Mouse (Mus musculus): ENCODE data around the gene Nit1.
"Not testable (repeated sequence)": the region's sequence is repeated elsewhere in the genome, so short reads cannot be mapped to it uniquely, and the experiment has no call there.

Gene Nit1

DNA sequence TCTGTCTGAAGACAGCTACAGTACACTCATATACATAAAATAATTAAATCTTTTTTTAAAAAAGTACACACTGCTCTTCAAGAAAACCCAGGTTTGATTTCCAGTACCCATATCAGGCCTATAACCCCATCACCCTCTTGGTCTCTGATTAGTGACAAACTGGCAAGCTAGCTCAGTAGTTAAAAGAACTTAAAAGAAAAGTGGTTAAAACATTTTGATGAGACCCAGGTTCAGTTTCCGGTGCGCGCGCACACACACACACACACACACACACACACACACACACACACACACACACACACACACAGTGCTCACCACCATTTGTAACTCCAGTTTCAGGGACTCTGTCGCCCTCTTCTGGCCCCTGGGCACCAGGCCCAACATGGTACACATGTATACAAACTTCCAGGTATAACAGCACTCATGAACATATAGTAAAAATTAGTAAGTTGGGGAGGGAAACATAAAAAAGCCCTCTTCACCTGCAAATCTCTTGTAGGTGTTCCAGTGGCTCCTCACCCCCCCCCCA, 10.4 kb upstream of the Nit1 start:
- no peak for DNase-seq (ENCODE audit: low read depth, low spot score)

- DNase-seq (ENCODE audit: low read depth, low spot score): no peak
These were observed 3.8 kb upstream of the Nit1 start for GRCm38 (mm10) chr1:171349210-171349609.

DNA sequence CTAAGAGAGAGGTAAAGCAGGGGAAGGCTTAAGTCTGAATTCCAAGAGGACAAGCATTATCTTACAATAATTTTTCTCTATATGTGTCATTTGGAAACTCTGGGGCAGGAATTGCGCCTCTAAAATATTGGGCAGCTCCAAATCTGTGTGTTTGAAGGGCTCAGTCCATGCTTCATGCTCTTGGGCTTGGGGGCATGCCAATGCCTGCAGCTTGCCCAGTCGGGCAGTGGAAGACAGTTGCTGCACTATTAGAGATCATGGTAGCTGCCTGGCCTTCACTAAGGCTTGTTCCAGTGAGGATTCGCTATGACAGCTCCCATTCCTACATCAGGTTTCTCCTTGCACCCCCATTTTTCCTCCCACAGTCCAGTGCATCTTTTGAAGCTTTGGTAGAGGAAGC, 3.2 kb upstream of the Nit1 start:
- DNase-seq (ENCODE audit: low read depth, low spot score): no peak

DNA sequence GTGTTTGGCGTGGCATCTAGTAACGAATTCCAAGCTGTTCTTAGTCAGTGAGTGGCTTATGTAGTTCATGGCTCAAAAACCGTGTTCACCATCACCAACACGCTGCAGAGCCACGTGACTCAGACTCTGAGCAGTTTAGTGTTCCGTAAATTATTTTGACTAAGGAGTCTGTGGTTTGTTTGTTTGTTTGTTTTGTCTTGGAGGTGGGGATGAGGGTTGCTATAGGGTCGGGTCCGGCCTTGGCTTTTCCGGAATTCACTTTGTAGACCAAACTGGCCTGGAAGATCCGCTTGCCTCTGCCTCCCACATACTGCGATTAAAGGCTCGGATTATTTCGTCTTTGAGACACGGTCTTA, 627 bp upstream of the Nit1 start:
- no peak for DNase-seq (ENCODE audit: low read depth, low spot score)

- DNase-seq (ENCODE audit: low read depth, low spot score): no peak
These were observed 731 bp downstream of the Nit1 start for GRCm38 (mm10) chr1:171344715-171345114.

GRCm38 (mm10) chr1:171343922-171344677, 1.3 kb downstream of the Nit1 start:
- DNase-seq (ENCODE audit: low read depth, low spot score): no peak

GRCm38 (mm10) chr1:171342262-171343207, 2.9 kb downstream of the Nit1 start:
- DNase-seq (ENCODE audit: low read depth, low spot score): no peak

DNA sequence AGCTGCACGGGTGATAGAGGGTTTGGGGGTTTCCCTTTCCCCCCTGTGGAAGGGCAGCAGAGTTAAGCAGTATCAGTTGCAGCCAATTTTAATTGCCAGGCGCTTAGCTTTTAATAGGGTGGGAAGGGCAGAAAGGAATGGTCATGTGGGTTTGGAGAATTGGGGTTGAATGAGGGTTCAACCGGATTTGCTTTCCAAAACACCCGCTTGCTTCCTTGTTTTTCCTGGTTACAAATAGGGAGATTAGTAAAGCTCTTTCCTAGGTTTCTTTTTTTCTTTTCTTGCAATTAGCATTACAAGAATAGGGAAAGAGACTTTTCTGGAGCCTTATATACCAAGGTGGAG, 15.3 kb downstream of the Nit1 start:
- no peak for DNase-seq (ENCODE audit: low read depth, low spot score)

DNA sequence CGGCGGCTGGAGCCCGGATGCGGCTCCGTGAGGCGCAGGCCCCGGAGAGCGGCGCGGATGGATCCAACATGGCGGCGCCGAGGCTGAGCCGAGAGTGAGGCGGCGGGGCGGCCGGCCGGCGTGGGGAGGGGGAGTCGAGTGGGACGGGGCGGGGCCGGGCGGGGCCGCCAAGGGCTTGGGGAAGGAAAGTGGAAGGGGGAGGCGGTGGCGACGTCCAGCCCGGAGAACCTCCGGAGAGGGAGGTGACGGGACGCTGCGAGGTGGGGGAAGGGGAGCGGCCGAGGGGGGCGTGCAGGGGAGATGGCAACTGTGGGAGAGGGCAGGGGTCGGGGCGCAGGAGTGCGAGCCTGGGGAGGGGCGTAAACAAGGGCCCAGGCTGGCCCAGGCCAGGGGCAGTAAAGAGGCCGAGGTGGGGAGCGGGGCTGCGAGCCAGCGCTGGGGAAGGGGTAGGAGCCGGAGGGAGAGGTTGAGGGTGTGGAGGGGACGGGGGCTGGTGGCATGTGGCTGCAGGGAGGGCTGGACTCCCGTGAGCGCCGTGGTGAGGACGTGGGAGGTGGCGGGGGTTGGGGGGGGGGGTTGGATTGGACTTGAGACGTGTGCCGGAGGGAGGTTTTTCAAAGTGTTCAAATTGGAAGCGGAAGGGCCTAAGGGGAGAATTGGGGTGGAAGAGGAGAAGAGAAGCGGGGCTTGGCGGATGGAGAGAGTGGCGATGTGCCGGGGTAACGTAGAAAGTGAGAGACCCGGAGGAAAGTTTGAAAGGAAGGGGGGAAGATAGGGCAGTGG, 15.8 kb downstream of the Nit1 start:
- DNase-seq (ENCODE audit: low read depth, low spot score): peak; percentile 79

DNA sequence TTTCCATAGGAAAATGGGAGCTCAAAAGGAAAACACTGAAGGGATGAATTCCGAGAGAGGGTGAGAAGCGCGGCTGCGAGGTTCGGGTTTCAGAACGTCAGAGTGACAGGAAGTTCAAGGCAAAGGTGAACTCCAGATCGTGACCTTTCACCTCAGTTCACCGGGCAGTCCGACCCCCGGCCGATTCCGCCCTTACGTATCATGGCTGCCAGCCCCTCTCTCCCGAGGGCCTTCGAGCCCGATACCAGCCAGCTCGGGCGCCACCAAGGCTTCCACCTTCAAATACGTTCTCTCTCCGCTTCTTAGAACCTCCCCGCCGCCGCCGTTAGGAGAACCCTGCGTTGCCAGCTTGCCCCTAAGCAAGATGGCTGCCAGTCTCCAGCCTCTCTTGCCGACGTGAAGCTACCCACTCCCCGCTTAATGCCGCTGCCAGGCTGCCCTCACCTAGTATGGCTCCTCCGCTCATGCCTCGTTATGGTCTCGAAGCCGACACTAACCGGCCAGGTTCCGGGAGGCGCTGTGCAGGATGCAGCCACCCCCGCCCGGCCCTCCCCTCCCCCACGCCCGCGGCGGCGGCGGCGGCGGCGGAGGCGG, 16.5 kb downstream of the Nit1 start, which contains the start of gene Dedd:
Gene Dedd (plus strand): TSS at position 307 of the 594 bp plus-strand sequence.
- peak; percentile 80 for DNase-seq (ENCODE audit: low read depth, low spot score)

DNA sequence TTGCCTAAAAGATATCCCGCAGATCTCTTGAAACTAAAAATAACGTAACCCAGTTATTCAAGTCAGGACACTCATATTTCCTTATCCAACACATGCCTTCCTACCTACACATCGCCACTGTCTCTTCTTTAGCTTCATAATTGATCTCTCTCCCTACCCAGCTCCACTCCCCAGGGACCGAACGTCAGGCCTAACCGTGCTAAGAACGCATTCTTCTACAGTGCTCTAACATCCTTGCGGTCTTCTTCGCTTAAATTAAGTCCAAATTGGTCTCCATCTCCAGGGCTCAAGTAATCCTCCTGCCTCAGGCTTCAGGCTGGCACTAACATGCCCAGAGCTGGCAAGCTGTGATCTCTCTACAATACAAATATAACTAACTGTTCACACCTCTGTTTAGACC, 17.2 kb downstream of the Nit1 start:
- no peak for DNase-seq (ENCODE audit: low read depth, low spot score)

DNA sequence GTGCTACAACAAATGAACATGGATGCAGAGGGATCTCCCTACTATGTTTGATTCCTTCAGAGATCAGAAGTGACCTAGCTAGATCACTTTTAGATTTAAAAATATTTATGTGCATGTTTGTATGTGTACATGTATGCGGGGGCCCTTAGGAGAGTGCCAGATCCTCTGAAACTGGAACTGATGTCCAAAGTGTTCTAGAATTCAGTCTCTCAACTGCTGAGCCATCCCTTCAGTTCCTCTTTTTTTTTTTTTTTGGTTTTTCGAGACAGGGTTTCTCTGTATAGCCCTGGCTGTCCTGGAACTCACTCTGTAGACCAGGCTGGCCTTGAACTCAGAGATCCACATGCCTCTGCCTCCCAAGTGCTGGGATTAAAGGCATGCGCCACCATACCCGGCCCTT, 18.9 kb downstream of the Nit1 start:
- not testable (repeated sequence) for DNase-seq (ENCODE audit: low read depth, low spot score)

GRCm38 (mm10) chr1:171325571-171325970, 19.9 kb downstream of the Nit1 start:
- DNase-seq (ENCODE audit: low read depth, low spot score): no peak

GRCm38 (mm10) chr1:171322012-171322411, 23.4 kb downstream of the Nit1 start:
- no peak for DNase-seq (ENCODE audit: low read depth, low spot score)

- no peak for DNase-seq (ENCODE audit: low read depth, low spot score)
These were observed 24.0 kb downstream of the Nit1 start for GRCm38 (mm10) chr1:171321415-171321814.

- DNase-seq (ENCODE audit: low read depth, low spot score): no peak
These were observed 25.3 kb downstream of the Nit1 start for GRCm38 (mm10) chr1:171320151-171320550.

- DNase-seq (ENCODE audit: low read depth, low spot score): no peak
These were observed 25.7 kb downstream of the Nit1 start for GRCm38 (mm10) chr1:171319748-171320147.

DNA sequence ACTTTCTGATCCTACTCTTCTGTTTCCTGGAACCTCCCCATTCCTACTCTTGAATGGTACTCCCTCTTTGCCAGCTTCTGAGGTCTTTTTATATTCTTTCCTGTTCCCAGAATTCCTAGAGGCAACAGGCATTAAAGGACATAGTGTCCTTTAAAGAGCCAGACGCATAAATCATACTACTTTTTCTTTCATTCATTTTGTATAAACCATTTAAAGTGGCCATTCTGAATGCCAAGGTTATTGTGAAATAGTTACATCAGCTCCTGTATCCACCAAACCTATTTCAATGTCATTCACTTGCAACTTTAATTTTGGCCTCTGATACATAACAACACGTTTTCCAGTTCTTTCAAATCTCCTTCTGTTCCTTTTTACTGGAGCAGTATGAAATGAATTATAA, 36.1 kb downstream of the Nit1 start:
- no peak for DNase-seq (ENCODE audit: low read depth, low spot score)

DNA sequence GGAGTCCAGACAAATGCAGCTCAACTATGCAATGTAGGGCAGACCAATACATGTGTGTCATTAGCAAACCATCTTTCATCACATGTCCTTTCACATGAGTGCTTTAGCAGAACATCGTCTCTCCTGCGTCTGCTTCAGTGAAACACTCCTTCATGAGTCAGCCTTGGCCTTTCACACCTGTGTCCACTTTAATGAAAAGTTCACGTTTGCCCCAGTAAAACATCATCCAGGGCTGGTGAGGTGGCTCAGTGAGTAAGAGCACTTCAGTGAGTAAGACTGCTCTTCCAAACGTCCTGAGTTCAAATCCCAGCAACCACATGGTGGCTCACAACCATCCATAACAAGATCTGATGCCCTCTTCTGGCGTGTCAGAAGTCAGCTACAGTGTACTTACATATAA, 39.3 kb downstream of the Nit1 start:
- not testable (repeated sequence) for DNase-seq (ENCODE audit: low read depth, low spot score)

DNA sequence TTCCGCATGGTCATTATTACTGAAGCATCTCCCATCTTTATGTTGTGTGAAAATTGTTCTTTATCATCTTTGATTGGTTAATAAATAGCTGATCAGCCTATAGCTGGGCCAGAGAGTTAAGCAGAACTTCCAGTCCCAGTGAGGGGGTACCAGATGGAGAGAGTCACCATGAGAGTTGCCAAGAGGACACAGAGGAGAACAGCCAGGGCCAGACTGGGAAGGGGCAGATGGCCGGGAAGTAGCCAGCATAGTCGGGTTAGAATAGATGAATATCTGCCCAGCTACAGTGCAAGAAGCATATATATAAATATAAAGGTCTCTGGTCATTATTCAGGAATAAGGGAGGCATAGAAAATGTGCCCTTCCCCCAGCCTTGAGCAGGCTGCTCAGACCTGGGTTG, 47.2 kb downstream of the Nit1 start:
- no peak for DNase-seq (ENCODE audit: low read depth, low spot score)

DNA sequence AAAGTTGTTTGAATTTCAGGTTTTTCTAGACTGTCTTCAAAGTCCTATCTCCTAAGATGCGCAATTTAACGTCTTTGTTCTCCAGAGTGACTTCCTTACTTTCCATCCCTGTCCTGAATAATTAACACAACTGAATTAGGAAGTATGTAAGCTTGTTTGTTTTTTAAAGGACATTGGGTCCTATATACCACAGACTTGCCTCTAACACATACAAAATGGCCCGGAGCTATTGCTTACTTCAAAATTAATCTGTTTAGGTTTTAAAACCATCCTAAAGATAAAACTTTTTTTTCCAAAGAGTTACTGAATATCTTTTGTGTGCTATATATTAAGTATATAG, 50.4 kb downstream of the Nit1 start:
- no peak for DNase-seq (ENCODE audit: low read depth, low spot score)

Measured in embryo, embryonic 11.5 days (tissue).